In genomic region chr4:137316027-137316770, GRCm38 (mm10) we compare ENCODE assay signal across 13 mouse cellular contexts. TPM values are rescaled to one million over a fixed set of nuclear protein-coding genes. Genes with fewer than 3 reads are reported as not detected.
DNase-seq lines count a peak whose midpoint lies in the region; ATAC-seq and TF ChIP-seq lines count a peak whose summit lies in the region.
"Had no signal": no experiment of that assay in that cellular context is flagged by ENCODE, and none has a peak within 500 bp of the region (broad histone marks: within the 10 kb centered on the region; RNA-seq: fewer than 3 reads in every experiment).

No protein-coding gene starts in this region.

- no peaks in the 10 kb centered on the region for H3K27me3 ChIP-seq in heart, embryonic 12.5 days (replicated peaks)
- H3K27me3 ChIP-seq in liver, postnatal 0 days (ENCODE audit: insufficient read depth, low read length): no peaks in the 10 kb centered on the region
- no peaks in the 10 kb centered on the region for H3K27me3 ChIP-seq in liver, embryonic 11.5 days (replicated peaks; ENCODE audit: control insufficient read depth, insufficient read depth, low read length)
- no peaks in the 10 kb centered on the region for H3K27me3 ChIP-seq in MEL (ENCODE audit: control insufficient read depth in 1 of 2, insufficient read depth in 2 of 2, low read length in 2 of 2)
- H3K27me3 ChIP-seq: stomach, embryonic 15.5 days had no signal

- no peak overlapping the region for H3K9ac ChIP-seq in heart, embryonic 12.5 days
- H3K9ac ChIP-seq in liver, postnatal 0 days (replicated peaks): no peak overlapping the region
- no peak overlapping the region for H3K9ac ChIP-seq in liver, embryonic 11.5 days (ENCODE audit: low read depth, low read length)
- H3K9ac ChIP-seq in MEL (ENCODE audit: control insufficient read depth, low read depth, low read length, poor library complexity, severe bottlenecking): no peak overlapping the region
- H3K9ac ChIP-seq: stomach, embryonic 15.5 days had no signal

- H3K9me3 ChIP-seq in heart, embryonic 12.5 days (replicated peaks): no peaks in the 10 kb centered on the region
- no peaks in the 10 kb centered on the region for H3K9me3 ChIP-seq in liver, postnatal 0 days (ENCODE audit: low read length)
- H3K9me3 ChIP-seq in liver, embryonic 11.5 days (ENCODE audit: control insufficient read depth, low read length): no peaks in the 10 kb centered on the region
- no peaks in the 10 kb centered on the region for H3K9me3 ChIP-seq in MEL (replicated peaks; ENCODE audit: insufficient read depth, low read length)
- H3K9me3 ChIP-seq: hindbrain, embryonic 10.5 days; limb, embryonic 10.5 days; stomach, embryonic 15.5 days had no signal

- 64% methylated on average over 4 of the region's 4 CpGs for WGBS in heart, embryonic 12.5 days
- whole genome bisulfite sequencing in liver, postnatal 0 days (ENCODE audit: insufficient replicate concordance): 79% methylated on average over 4 of the region's 4 CpGs
- WGBS in liver, embryonic 11.5 days: 79% methylated on average over 4 of the region's 4 CpGs

- peaks cover 36% of the 10 kb centered on the region for H3K36me3 ChIP-seq in heart, embryonic 12.5 days
- H3K36me3 ChIP-seq in liver, postnatal 0 days (replicated peaks; ENCODE audit: insufficient read depth, low read length): peaks cover 33% of the 10 kb centered on the region
- H3K36me3 ChIP-seq in liver, embryonic 11.5 days (ENCODE audit: control insufficient read depth, insufficient read depth, low read length): peaks cover 9% of the 10 kb centered on the region
- H3K36me3 ChIP-seq in MEL (ENCODE audit: control insufficient read depth in 1 of 2, insufficient read depth in 2 of 2, low read length in 2 of 2): peaks cover 0 to 2% of the 10 kb centered on the region in 2 experiments; a peak in 2 of 4 replicates

- TF ChIP-seq CTCF in liver, postnatal 0 days (IDR thresholded peaks at IDR 0.05; ENCODE audit: low read depth): peak; percentile 32
- TF ChIP-seq CTCF in MEL (IDR thresholded peaks at IDR 0.05 in 2 of 3, conservative IDR thresholded peaks at IDR 0.05 in 1 of 3; ENCODE audit: control insufficient read depth in 1 of 3, insufficient read depth in 1 of 3, low read depth in 2 of 3, low read length in 3 of 3, poor library complexity in 1 of 3, severe bottlenecking in 1 of 3): peak; percentile 29 to 41 (median 32)
- TF ChIP-seq CTCF in embryonic fibroblast, embryonic 13.5 days (IDR thresholded peaks at IDR 0.05; ENCODE audit: borderline replicate concordance, insufficient read depth, low read length): peak; percentile 7; the same call in 1 of the 2 replicates

- no peak for TF ChIP-seq RAD21 in MEL (IDR thresholded peaks at IDR 0.05; ENCODE audit: low read depth, low read length)

- no peak for TF ChIP-seq EP300 in liver, postnatal 0 days (IDR thresholded peaks at IDR 0.05; ENCODE audit: low read depth)
- no peak for TF ChIP-seq EP300 in MEL (IDR thresholded peaks at IDR 0.05; ENCODE audit: low read depth in 1 of 2, low read length in 2 of 2)

- ATAC-seq in heart, embryonic 12.5 days (ENCODE audit: insufficient number of reproducible peaks, low FRiP score): no peak
- ATAC-seq in liver, postnatal 0 days: no peak
- no peak for ATAC-seq in liver, embryonic 11.5 days (replicated peaks; ENCODE audit: low FRiP score)
- no peak for ATAC-seq in inflammation-experienced regulatory T-cells, adult 6 months

- H3K4me3 ChIP-seq in heart, embryonic 12.5 days: no peak overlapping the region
- no peak overlapping the region for H3K4me3 ChIP-seq in liver, postnatal 0 days (ENCODE audit: low read depth, low read length)
- no peak overlapping the region for H3K4me3 ChIP-seq in liver, embryonic 11.5 days (ENCODE audit: low read depth, low read length)
- H3K4me3 ChIP-seq in MEL (ENCODE audit: control insufficient read depth in 1 of 2, insufficient read depth in 1 of 2, low read depth in 2 of 2, low read length in 2 of 2): no peak overlapping the region
- H3K4me3 ChIP-seq in embryonic fibroblast, embryonic 13.5 days (ENCODE audit: insufficient read depth, low read length): no peak overlapping the region
- H3K4me3 ChIP-seq: hindbrain, embryonic 10.5 days; limb, embryonic 10.5 days; stomach, embryonic 15.5 days had no signal

- H3K79me2 ChIP-seq in MEL (ENCODE audit: control insufficient read depth, insufficient read depth, low read length, poor library complexity): no peaks in the 10 kb centered on the region

- DNase-seq in heart, postnatal 10 days: no peak
- no peak for DNase-seq in liver, postnatal 0 days
- DNase-seq in liver, embryonic 11.5 days (ENCODE audit: low spot score): no peak
- no peak for DNase-seq in MEL (ENCODE audit: low read depth, low spot score)
- DNase-seq: kidney, adult 8-10 months had no signal

- peak overlapping the region; percentile 82 for H3K27ac ChIP-seq in heart, embryonic 12.5 days (ENCODE audit: poor library complexity, severe bottlenecking)
- H3K27ac ChIP-seq in liver, postnatal 0 days (ENCODE audit: low read depth): no peak overlapping the region
- H3K27ac ChIP-seq in liver, embryonic 11.5 days (ENCODE audit: low read depth, low read length): no peak overlapping the region
- no peak overlapping the region for H3K27ac ChIP-seq in MEL (ENCODE audit: control insufficient read depth, low read depth, low read length)
- H3K27ac ChIP-seq in embryonic fibroblast, embryonic 13.5 days (ENCODE audit: insufficient read depth, low read length): peak overlapping the region; percentile 14; the same call in 1 of the 2 replicates
- H3K27ac ChIP-seq: hindbrain, embryonic 10.5 days; limb, embryonic 10.5 days; macrophage; stomach, embryonic 15.5 days had no signal

- peaks cover 43% of the 10 kb centered on the region for H3K4me1 ChIP-seq in heart, embryonic 12.5 days (replicated peaks)
- H3K4me1 ChIP-seq in liver, postnatal 0 days (ENCODE audit: insufficient read depth): no peaks in the 10 kb centered on the region
- peaks cover 2% of the 10 kb centered on the region; the same call in 1 of the 2 replicates for H3K4me1 ChIP-seq in liver, embryonic 11.5 days (replicated peaks; ENCODE audit: control insufficient read depth, insufficient read depth, low read length)
- H3K4me1 ChIP-seq in MEL (ENCODE audit: control insufficient read depth in 1 of 2, insufficient read depth in 2 of 2, low read length in 2 of 2): no peaks in the 10 kb centered on the region
- H3K4me1 ChIP-seq in embryonic fibroblast, embryonic 13.5 days (ENCODE audit: control insufficient read depth, insufficient read depth, low read length): peaks cover 17% of the 10 kb centered on the region
- H3K4me1 ChIP-seq: hindbrain, embryonic 10.5 days had no signal

- intact Hi-C loops in heart, postnatal 10 days (cut with DNase I): no loop called here

- H3K4me2 ChIP-seq in heart, embryonic 12.5 days: 0 out of 2 replicates have a peak overlapping the region, but pooled peaks have one; percentile 9
- H3K4me2 ChIP-seq in liver, postnatal 0 days (ENCODE audit: low read depth, low read length): no peak overlapping the region
- H3K4me2 ChIP-seq in liver, embryonic 11.5 days: no peak overlapping the region
- H3K4me2 ChIP-seq: stomach, embryonic 15.5 days had no signal

- no peak for TF ChIP-seq POLR2A in MEL (IDR thresholded peaks at IDR 0.05; ENCODE audit: control insufficient read depth in 1 of 2, insufficient read depth in 1 of 2, low read depth in 1 of 2, low read length in 2 of 2, poor library complexity in 1 of 2)
- no peak for TF ChIP-seq POLR2A in embryonic fibroblast, embryonic 13.5 days (IDR thresholded peaks at IDR 0.05; ENCODE audit: low read depth, low read length)

TF ChIP-seq in MEL, 35 proteins besides CTCF, POLR2A, EP300 and RAD21 (continues in another document):
- TF ChIP-seq ZNF384 (IDR thresholded peaks at IDR 0.05; ENCODE audit: low read depth, low read length) (no peak), SIN3A (IDR thresholded peaks at IDR 0.05; ENCODE audit: low read length) (no peak), JUND (IDR thresholded peaks at IDR 0.05; ENCODE audit: low read depth, low read length) (no peak), MYC (IDR thresholded peaks at IDR 0.05; ENCODE audit: low read depth, low read length) (no peak), GABPA (IDR thresholded peaks at IDR 0.05; ENCODE audit: low read depth, low read length) (no peak), MEF2A (IDR thresholded peaks at IDR 0.05; ENCODE audit: extremely low read depth, insufficient replicate concordance, low read depth, low read length, poor library complexity, severe bottlenecking) (no peak), HCFC1 (IDR thresholded peaks at IDR 0.05; ENCODE audit: low read depth, low read length) (no peak), TCF12 (IDR thresholded peaks at IDR 0.05; ENCODE audit: low read depth, low read length) (no peak), CHD2 (IDR thresholded peaks at IDR 0.05; ENCODE audit: low read length) (no peak), ZKSCAN1 (IDR thresholded peaks at IDR 0.05; ENCODE audit: low read depth, low read length) (no peak), ZC3H11A (IDR thresholded peaks at IDR 0.05; ENCODE audit: low read depth, low read length) (no peak), MAFK (IDR thresholded peaks at IDR 0.05; ENCODE audit: borderline replicate concordance, low read depth, low read length) (no peak)

RNA-seq across cellular contexts. Expression of gene Wnt4, which starts 38.9 kb away (rescaled TPM):
- polyA plus RNA-seq in heart, embryonic 12.5 days (2016; fragmentation: Nextera tagmentation; extraction: Ambion mirVana): 2.7 and 3.1 TPM in 2 replicates
- under 1 TPM; 0.48 to 0.84 TPM for total RNA-seq in heart, postnatal 10 days (2021)
- polyA plus RNA-seq in liver, postnatal 0 days (2015; fragmentation: Nextera tagmentation; extraction: Ambion mirVana): 5.1 and 5.7 TPM in 2 replicates
- 1.8 and 1.9 TPM in 2 replicates for polyA plus RNA-seq in liver, embryonic 11.5 days (2014; fragmentation: Nextera tagmentation; extraction: Ambion mirVana)
- total RNA-seq in MEL (2012; rRNA removed): not detected in 2 replicates
- polyA plus RNA-seq in MEL (2012; ENCODE audit: insufficient read depth in 1 of 2, insufficient read length in 2 of 2, low read depth in 1 of 2, low replicate concordance in 2 of 2, missing spikeins in 1 of 2): not detected
- 2.2 and 4.7 TPM in 2 replicates for polyA plus RNA-seq in embryonic fibroblast, embryonic 13.5 days (2011; ENCODE audit: insufficient read length, low read depth, missing spikeins)
- polyA plus RNA-seq in inflammation-experienced regulatory T-cells, adult 6 months (2017; shearing (Covaris generic)): under 1 TPM in 2 of 3 experiments, not detected in 1; 0.23 to 0.27 TPM
- total RNA-seq: monocyte, adult 5-6 weeks had no signal
- polyA plus RNA-seq: macrophage had no signal

RNA-seq across cellular contexts. Expression of gene Cdc42, which starts 41.3 kb away (rescaled TPM):
- polyA plus RNA-seq in heart, embryonic 12.5 days (2016; fragmentation: Nextera tagmentation; extraction: Ambion mirVana): 528 and 544 TPM in 2 replicates
- total RNA-seq in heart, postnatal 10 days (2021): 100 to 1,000 TPM; 245 to 270 TPM
- polyA plus RNA-seq in liver, postnatal 0 days (2015; fragmentation: Nextera tagmentation; extraction: Ambion mirVana): 216 and 227 TPM in 2 replicates
- polyA plus RNA-seq in liver, embryonic 11.5 days (2014; fragmentation: Nextera tagmentation; extraction: Ambion mirVana): 459 and 500 TPM in 2 replicates
- total RNA-seq in MEL (2012; rRNA removed): 173 and 174 TPM in 2 replicates
- 100 to 1,000 TPM; 117 to 203 TPM for polyA plus RNA-seq in MEL (2012; ENCODE audit: insufficient read depth in 1 of 2, insufficient read length in 2 of 2, low read depth in 1 of 2, low replicate concordance in 2 of 2, missing spikeins in 1 of 2)
- polyA plus RNA-seq in embryonic fibroblast, embryonic 13.5 days (2011; ENCODE audit: insufficient read length, low read depth, missing spikeins): 576 and 580 TPM in 2 replicates
- polyA plus RNA-seq in inflammation-experienced regulatory T-cells, adult 6 months (2017; shearing (Covaris generic)): 1,000 to 10,000 TPM in 1 of 3 experiments, 100 to 1,000 TPM in 2; 615 to 1,059 (median 624) TPM

Comparison
In these comparisons a context has a peak if more than half of its experiments do, and no peak if none do; other contexts are left out.
1. H3K27ac ChIP-seq: peak in heart, embryonic 12.5 days (single experiment) and embryonic fibroblast, embryonic 13.5 days (single experiment); none in liver, postnatal 0 days (single experiment), liver, embryonic 11.5 days (single experiment) and MEL (single experiment).
2. Peak in every context shown above with its lines, with median percentiles within 50 percentile points of each other: CTCF ChIP-seq.